Mouse (Mus musculus) cortical plate, adult 2 months (tissue): ENCODE measurements around the gene Slc35f2.

Experiments
- CTCF ChIP-seq: fragments of 200-500 bp; IDR thresholded peaks from 2 replicates; pipeline ENCODE4 v1.5.1; 2011; ENCODE audit warnings: mild to moderate bottlenecking, control low read depth, low read length; ENCODE audit not compliant: insufficient read depth; ENCODE audit errors: extremely low read depth
- POLR2A ChIP-seq: fragments of 200-500 bp; IDR thresholded peaks from 2 replicates; pipeline ENCODE4 v1.6.1; 2011; ENCODE audit warnings: mild to moderate bottlenecking, low read length, control low read depth; ENCODE audit not compliant: insufficient read depth; ENCODE audit errors: extremely low read depth

DNA sequence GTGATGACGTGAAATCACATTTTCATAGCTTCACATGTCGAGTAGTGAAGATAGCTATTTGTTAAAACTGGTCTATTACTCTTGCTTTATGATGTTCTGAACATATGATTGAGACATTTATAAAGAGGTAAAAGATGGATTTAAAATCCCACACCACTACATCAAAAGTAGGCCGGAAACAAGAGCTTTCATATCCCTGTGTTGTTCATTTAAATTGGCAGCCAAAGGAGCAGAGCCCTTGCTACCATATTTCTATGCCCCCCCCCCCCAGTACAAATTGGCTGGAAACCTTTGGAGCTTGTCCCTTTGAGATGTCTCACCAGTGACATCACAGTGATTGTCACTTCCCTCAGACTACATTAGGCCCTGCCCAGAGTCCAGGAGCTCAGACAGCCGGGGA, 78.5 kb downstream of the Slc35f2 start, which contains the start of gene Sln:
- no peak for TF ChIP-seq CTCF
- no peak for TF ChIP-seq POLR2A
